In the genomic region with DNA sequence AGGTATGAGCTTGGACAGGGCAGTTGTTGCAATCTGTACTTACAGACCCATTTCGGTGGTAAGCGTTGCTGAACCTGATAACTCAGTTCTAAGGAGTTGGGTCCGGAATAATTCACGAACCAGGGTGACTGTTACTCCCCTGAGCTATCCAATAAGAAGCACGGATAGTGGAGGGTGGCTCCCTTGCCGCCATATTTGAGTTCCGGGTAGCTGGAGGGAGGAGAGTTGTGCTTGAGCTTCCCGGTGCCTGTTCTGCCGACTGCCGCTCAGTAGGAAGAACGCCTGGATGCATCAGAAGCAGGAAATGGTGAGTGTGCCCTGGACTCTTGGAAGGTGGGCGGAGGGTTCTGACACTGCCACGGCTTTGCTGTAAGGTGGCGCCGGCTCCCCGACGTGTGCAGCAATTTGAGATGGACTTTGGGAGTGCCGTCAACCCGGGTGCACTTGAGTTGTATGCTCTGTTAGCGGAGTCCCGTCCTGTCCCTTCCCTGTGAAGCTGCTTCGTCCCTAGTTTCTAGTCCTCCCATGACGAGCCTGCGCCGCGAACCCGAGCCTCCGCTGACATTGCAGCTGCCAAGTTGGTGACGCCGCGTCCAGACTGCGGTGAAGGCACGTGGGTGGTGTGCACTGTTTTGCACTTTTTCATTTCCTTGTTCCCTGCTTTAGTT, we compare ENCODE assay signal across 8 mouse cellular contexts. TPM values are rescaled to one million over a fixed set of nuclear protein-coding genes. Genes with fewer than 3 reads are reported as not detected.
DNase-seq lines count a peak whose midpoint lies in the region; ATAC-seq lines count a peak whose summit lies in the region.

TSS of gene Zfp472 (plus strand) at position 192 of the 668 bp plus-strand sequence.

- H3K27me3 ChIP-seq in lung, embryonic 16.5 days (ENCODE audit: control insufficient read depth, insufficient read depth, low read depth, low read length) = no peaks in the 10 kb centered on the region

- H3K9me3 ChIP-seq in lung, embryonic 16.5 days (ENCODE audit: control insufficient read depth, low read length) = no peaks in the 10 kb centered on the region

- H3K4me3 ChIP-seq in lung, embryonic 16.5 days (ENCODE audit: low read length) = peak within 1 kb of the TSS; percentile 79

- peak within 1 kb of the TSS; percentile 83 for H3K9ac ChIP-seq in lung, embryonic 16.5 days (ENCODE audit: low read length)

- H3K36me3 ChIP-seq in lung, embryonic 16.5 days (ENCODE audit: control insufficient read depth, insufficient read depth, low read length) = no peaks in the 10 kb centered on the region

- peaks cover 9% of the 10 kb centered on the region for H3K4me1 ChIP-seq in lung, embryonic 16.5 days (replicated peaks; ENCODE audit: control insufficient read depth, insufficient read depth, low read length)

- H3K27ac ChIP-seq in lung, embryonic 16.5 days (ENCODE audit: low read length) = peak within 1 kb of the TSS; percentile 89

- WGBS in lung, embryonic 16.5 days = under 1% methylated on average over 33 of the region's 33 CpGs

- peak within 1 kb of the TSS; percentile 91 for H3K4me2 ChIP-seq in lung, embryonic 16.5 days (ENCODE audit: low read depth, low read length)

- DNase-seq in MEL-GATA-1-ER (ENCODE audit: extremely low read depth, low read depth) = peak; percentile 90
- DNase-seq in cerebellum, adult 8-10 months = peak; percentile 91
- peak; percentile 92 for DNase-seq in forelimb bud, embryonic 11.5 days (ENCODE audit: low read depth, low spot score)
- peak; percentile 95 for DNase-seq in layer of hippocampus, adult 9-10 months (ENCODE audit: low spot score)
- peak; percentile 84 for DNase-seq in ovary, postnatal 10 days (ENCODE audit: low spot score)
- DNase-seq in thymus, postnatal 10 days (ENCODE audit: low spot score in 2 of 2) = peak; percentile 87 to 88

- peak; percentile 98 to 100 for ATAC-seq in hematopoietic stem cell, adult 5-6 weeks (replicated peaks in 1 of 2; ENCODE audit: insufficient read depth in 1 of 2, low FRiP score in 2 of 2, low TSS enrichment in 1 of 2, low read depth in 1 of 2, poor library complexity in 2 of 2, severe bottlenecking in 2 of 2)
- peak; percentile 100 for ATAC-seq in lung, embryonic 16.5 days (ENCODE audit: low read depth)

RNA-seq across cellular contexts. Expression of gene Zfp472, which starts in this region (rescaled TPM):
- total RNA-seq in hematopoietic stem cell, adult 5-6 weeks (2017) = 20.1 and 23.3 TPM in 2 replicates
- 10.7 and 10.9 TPM in 2 replicates for polyA plus RNA-seq in lung, embryonic 16.5 days (2015; fragmentation: Nextera tagmentation; extraction: Ambion mirVana)

Comparison
In these comparisons a context has a peak if more than half of its experiments do, and no peak if none do; other contexts are left out.
1. Peak in every context shown above with its lines: DNase-seq, ATAC-seq, H3K4me3 ChIP-seq and H3K27ac ChIP-seq.